Mouse (Mus musculus) urinary bladder, postnatal 14 days (tissue): ENCODE results near the gene Zfp872.
"Not testable (repeated sequence)": the region's sequence is repeated elsewhere in the genome, so short reads cannot be mapped to it uniquely, and the experiment has no call there.

Source experiments
- DNase-seq: peaks from one replicate; pipeline ENCODE4 v3.0.0; 2021; ENCODE audit warnings: low spot score

Gene Zfp872

DNA sequence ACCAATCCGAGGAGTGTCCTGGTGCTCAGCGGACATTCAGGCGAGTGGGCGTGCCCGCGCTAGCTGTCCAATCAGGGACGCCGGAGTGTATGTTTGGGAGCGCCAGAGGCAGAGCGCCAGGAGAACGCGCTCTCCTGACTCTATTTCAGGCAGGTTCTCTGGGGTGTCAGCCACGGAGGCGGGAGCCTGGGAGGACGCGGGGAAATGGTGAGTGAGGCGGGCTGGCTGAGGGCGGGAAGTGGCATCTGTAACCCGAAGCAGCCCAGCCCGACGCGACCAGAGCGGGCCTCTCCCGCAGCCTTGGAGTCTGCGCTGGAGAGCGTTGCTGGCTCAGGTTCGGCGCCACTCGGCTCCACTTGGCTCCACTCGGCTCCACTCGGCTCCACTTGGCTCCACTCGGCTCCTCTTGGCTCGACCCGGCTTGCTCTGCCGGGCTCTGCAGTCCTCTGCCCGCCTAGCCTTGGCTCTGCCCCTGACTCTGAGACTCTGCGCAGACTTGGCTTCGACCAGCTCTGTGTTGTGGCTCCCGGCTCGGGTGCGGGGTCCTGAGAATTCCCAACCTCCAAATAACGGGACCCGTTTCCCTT, at the start of gene Zfp872:
Zfp872 (plus strand) TSS at position 66 of the 587 bp plus-strand sequence.
- DNase-seq: peak; percentile 68

DNA sequence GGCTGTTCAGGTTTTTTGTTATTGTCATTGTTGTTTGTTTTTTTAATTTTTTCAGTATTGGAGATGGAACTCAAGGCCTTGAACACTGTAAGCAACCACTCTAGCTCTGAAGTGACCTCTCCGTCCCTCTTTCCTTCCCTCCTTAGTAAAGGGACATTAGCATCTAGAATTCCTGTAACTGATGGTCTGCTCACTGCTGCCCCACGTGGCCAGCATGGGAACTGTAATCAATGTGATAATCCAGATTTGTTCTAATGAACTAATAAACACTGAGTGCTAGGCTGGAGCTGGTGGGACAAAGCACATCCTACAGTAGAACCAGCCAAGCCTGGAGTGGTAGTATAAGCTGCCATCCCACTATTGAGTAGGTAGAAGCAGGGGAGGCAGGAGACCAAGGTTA, 49.4 kb upstream of the Zfp872 start:
- peak; percentile 22 for DNase-seq

DNA sequence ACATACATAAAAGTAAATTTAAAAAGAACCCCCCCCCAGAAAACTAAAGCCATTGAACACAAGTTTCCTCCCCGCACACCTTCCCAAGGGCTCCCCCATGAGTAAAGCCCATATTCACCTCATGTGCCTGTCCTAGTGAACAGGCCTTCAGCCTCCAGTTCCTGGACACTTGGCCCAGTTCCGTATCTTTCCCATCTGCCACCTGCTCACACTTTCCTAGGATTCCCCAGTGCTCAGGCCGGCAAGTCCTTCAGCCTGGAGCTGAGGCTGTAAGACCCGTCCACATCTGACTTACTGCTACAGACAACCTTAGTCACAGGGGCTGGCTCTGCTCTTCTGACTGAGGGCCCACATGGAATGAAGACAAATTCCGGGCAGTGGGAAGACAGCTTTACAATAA, 48.1 kb upstream of the Zfp872 start:
- no peak for DNase-seq

DNA sequence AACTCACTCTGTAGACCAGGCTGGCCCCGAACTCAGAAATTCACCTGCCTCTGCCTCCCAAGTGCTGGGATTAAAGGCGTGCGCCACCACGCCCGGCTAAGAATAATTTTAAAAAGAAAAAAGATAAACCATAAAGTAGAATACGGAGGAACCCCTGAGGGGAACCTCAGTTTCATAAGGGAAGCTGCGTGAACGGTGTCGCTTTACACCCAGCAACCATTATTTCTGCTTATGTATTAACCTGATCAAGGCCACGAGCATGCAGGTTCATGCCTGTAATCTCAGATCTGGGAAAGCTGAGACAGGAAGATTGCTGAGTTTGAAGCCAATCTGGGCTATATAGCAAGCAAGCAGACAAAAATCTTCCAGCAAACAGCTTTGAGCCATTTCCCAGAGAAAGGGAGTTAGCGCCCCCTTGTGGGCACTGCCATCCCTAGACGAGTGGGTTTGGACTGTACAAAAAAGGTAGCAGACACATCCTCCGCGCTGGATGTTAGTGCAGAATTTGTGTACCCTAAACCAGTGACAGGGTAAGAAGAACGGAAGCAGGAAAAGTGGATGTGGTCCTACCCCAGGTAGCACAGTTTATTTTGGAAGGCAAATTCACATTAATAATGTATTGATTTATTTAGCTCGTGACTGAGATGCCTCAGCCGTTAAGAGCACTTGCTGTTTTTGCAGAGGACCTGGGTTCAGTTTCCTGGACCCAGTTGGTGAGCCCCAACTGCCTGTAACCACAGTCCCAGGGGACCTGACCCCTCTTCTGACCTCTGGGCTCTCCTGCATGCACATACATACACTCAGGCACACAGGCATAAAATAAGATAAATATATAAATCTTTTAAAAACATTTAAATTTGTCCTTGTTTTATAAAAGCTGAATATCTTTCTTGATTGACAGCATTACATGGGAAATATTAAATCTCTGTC, 44.5 kb upstream of the Zfp872 start:
- peak; percentile 90 for DNase-seq

DNA sequence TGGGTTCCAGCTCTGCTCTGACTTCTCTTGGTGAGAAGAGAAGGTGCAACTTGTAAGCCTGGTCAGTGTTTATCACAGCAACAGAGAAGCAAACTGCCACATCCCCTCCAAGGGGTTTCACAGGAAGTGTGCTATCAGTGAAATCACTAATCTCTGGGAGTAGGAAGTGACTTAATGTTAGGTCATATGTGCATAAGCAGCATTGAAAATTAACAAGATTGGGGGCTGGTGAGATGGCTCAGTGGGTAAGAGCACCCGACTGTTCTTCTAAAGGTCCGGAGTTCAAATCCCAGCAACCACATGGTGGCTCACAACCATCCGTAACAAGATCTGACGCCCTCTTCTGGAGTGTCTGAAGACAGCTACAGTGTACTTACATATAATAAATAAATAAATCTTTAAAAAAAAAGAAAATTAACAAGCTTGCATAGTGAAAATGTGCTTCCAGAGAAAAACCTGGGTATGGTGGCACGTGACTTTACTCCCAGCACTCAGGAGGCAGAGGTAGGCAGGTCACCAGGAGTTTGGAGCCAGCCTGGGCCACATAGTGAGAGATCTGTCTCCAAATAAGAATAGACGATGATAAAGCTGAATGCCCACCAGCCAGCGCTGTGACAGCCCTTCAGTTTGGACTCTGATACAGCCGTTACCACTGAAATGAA, 43.5 kb upstream of the Zfp872 start:
- DNase-seq: no peak

DNA sequence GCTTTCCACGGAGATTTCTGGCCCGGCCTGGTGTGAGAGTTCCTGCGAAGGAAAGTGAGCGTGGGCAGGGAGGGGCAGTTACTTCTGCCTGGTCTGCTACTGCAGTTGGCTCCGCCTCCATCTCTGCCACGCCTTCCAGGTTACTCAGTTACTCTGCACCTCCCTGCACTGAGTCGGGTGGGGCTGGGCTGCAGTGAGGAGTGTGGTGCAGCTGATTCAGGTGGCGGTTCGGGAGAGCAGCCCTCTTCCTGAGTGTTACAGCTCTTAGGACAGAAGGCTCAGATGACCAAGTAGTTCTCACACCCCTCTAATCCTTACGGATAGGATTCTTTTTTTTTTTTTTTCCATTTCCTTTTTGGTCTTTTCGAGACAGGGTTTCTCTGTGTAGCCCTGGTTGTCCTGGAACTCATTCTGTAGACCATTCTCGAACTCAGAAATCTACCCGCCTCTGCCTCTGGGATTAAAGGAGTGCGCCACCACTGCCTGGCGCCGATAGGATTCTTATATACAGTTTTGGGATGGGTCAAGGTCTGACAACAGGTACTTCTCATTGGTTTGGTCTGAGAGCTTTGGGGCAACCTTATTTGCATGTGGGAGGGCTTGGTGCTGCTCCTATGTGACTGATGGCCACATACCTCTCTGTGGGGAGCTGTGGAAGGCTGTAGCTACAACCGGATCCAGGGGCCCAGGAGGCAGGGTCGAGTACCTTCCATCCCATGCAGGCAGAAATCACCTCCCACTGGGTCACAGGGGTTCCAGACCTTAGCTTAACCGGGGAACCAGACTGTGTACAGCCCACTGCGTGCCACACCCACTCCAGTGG, 38.3 kb upstream of the Zfp872 start:
- DNase-seq: no peak

DNA sequence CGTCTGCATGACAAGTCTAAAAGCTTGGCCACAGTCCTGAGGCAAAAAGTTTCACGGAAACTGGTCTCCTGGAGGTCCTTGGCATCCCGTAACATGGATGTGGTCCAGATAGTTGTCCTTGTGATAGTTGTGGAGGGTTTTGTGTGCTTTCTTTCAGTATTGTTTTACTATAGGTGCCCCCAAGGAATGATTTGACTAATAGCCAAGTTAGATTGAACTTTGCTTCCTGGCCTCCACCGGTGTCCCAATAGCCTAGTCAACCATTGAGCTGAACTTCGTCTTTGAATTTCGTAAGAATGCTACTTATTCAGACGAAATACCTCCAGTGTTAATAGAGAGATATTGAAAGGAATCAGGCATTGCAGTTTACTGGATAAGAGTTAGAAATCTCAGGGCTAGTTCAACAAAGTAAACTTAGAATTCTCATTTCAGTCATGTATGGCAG, 37.6 kb upstream of the Zfp872 start:
- DNase-seq: not testable (repeated sequence)

DNA sequence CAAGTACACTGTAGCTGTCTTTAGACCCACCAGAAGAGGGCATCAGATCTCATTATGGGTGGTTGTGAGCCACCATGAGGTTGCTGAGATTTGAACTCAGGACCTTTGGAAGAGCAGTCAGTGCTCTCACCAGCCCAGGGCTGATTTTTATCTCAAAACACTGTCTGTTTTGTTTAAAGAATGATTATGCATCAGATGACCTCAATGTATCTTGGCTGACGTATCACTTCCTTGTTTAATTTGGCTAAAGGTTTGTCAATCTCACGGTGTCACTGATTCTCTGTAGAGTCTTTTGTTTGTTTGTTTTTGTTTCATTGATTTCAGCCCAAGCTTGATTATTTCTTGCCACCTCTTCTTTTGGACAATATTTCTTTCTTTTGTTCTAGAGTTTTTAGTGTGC, 36.9 kb upstream of the Zfp872 start:
- no peak for DNase-seq

DNA sequence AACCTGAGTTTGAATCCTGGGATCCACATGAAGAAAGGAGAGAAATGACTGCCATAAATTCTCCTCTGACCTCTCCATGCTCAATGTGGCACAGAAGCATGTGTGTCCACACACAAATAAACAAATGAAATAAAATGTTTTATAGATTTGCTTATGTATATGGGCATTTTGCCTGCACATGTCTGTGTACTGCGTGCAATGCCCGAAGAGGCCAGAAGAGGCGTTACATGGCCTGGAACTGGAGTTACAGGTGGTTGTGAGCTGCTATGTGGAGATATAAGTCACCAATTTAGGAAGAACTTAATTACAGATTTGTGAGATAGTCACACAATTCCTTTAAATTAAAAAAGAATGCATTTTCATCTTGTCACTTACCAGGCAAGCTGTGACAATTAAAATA, 34.1 kb upstream of the Zfp872 start:
- no peak for DNase-seq

DNA sequence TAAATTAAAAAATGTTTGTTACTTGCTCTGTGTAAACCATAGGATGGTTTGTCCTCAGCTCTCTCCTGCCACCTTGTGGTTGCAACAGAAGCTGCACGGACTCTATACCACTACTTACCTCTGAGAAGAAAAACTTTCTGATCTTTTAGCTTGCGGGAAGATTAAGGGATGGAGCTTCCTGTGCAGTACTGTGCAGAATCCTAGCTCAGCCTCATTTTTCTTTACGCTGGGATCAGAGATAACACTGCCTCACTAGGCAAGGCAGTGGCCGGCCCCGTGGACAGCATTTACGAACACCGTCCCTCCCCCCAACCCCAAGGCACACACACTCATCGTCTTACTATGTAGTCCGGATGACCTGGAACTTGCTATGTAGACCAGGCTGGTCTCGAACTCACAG, 32.3 kb upstream of the Zfp872 start:
- peak; percentile 74 for DNase-seq

DNA sequence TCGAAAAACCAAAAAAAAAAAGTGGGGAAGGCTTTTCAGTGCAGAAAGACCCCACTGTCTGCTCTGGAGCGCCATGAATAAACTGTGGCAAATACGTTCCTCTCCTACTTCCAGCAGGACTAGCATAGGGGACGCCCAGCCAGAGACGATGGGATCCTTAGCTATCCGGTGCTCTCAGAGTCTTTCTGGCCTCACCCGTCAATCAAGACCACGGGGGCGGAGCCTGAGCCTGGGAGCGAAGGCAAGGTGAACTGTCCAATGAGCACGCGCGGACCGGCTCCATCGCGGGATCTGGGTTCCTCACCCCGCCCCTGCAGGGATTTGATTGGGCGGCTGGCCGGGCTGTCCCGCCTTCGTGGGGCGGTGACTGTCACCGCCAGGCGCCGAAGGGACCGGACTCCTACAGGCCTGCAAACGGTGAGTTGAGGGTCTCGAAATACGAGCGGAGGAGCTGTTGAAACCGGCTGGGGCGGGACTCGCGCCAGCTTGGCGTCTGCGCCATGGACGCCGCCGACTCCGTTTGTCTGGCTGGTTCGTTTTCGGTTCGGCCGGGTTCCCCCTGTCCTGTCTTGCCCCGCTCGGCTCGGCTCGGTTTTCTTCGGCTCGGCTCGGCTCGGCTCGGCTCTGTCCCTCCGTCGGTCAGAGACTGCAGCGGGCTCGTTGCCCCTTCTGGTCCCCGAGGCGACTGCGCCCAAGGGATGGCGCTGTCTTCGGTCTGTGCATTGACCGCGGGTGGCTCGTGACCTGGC, 31.2 kb upstream of the Zfp872 start, which contains the start of gene Pigyl:
Pigyl (plus strand) TSS at position 350 of the 749 bp plus-strand sequence.
- peak; percentile 100 for DNase-seq

DNA sequence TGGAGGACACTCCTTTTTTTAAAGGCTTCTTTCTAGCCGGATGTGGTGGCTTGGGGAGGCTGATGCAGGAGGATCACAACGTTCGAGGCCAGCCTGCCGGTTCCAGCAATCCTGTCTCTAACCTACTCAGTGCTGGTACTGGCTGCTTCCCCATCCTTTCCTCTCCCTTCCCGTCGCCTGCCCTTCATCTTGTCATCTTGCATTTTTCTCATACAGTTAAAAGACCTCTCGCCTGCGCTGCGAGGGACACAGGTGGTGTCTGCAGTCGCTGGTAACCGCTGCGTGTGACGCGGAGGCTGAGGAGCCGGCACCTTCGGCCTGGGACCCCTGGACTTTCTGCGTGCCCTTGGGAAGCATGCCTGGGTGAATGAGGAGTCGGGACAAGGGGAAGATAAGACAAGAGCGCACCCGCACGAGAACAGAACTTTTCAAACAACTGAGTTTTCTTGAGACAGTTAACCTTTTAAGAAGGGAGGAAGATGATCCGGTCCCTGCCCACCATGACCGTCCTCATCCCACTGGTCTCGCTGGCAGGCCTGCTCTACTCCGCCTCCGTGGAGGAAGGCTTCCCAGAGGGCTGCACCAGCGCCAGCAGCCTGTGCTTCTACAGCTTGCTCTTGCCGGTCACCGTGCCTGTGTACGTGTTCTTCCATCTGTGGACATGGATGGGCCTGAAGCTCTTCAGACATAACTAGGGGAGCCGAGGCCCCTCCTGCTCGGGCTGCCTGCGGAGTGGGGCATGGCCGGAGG, 30.2 kb upstream of the Zfp872 start:
- DNase-seq: no peak

DNA sequence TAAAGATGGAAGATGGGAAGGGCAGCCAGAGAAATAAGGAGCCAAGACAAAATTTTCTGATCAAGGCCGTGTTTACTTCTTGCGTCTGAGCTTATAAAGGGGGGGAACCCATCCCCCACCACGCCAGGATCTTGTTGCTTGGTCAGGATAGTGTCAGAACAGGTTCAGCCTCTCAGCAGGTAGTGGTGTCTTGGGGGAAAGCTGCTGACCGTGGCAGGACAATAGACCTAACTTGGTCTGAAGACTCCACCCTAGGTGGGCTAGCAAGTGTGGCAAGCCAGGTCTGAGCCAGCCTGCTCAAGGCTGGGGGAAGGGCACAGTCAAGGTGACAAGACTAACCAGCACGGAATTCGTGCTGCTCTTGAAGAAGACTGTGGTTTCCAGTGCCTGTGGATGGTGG, 26.6 kb upstream of the Zfp872 start:
- DNase-seq: no peak

DNA sequence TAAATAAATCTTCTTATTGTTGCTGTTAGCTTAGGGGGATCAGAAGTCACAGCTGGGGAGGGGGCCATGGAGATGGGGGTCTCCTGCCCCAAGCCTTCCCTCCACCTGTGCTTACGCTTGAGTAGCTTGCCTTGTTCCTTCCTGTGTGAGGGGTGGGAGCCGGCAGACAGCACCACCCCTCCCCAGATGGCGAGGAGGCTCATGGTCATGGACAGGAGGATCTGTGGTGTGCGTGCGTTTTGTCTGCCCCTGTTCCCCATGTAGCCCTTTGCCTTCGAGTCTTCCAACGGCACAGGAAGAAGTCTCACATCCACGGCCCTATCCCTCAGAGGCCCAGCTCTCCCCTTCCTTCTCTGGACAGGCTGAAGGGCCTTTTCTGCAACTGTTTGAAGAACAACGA, 25.6 kb upstream of the Zfp872 start:
- no peak for DNase-seq

DNA sequence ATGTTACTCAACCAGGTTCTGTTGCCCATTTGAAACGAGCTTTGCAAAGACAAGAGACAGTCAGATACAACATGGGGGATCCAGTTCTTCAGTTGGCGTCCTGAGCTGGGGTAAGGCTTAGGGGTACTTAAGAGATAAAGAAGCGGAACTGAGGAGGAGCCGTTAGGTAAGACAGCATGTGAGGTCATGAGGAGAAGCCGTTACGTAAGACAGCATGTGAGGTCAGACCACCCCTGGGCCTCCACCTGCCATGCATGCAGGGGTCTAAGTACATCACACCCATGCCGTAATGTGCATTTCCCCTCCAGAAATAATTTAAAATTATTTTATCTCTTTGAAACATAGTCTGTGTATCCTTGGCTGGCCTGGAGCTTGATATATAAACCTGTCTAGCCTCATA, 25.0 kb upstream of the Zfp872 start:
- DNase-seq: no peak

DNA sequence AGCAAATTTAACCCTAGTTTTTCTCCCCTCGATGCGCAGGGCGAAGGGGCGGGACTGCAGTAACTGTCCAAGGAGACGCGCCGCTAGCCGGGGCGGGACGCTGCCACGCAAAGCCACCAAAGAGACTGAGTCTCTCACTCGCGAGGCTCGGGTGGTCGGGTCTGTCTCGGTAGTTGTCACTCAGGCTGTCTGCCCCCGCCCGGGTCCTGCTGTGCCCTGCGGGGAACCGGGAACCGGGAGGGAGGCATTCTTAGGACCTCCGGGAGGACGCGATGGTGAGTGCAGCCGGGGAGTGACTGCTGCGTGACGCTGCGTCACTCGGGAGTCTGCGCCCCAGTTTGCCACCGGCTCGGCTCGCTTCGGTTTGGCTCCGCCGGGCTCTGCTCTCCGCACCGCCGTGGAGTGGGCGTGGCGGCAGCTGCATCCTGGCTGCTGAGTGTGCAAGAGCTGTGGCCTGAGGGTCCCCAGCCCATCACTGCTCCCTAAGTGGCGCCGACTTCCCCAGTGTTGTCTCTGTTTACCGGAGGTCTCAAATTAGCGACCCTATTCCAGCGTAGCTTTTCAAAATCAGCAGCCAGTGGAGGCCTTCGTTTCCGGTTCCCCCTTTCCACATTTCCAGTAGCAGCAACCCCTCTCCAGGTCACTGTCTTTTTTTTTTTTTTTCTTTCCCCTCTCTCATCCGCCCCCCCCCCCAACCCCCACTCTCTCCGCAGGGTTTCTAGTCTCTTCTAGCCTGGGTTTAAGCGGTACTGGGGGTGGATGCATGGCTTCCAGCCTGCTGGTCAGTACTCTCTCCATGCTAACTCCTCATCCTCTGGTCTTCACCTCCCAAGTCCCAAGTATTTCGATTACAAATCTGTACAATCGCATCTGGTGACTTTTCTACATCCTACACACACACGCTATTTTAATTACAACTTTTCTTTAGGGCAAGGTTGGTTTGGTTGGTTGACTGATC, 22.9 kb upstream of the Zfp872 start:
- DNase-seq: peak; percentile 32

DNA sequence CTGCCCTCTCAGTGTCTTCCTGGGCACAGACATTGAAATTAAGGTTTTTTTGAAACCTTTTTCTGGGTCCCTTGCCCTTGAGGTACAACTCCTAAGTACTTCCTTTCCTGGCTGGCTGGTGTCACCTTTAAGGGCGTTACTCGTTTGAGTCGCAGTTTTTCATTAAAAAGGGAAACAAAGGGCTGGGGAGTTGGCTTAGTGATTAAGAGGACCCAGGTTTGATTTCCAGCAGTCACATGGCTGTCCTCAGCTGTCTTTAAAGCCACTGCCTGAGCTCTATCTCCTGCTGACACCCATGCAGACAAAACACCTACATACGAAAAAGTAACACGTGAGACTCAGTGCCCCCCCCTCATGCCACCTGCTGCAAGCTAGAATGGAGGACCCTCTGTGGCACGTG, 21.9 kb upstream of the Zfp872 start:
- DNase-seq: no peak

DNA sequence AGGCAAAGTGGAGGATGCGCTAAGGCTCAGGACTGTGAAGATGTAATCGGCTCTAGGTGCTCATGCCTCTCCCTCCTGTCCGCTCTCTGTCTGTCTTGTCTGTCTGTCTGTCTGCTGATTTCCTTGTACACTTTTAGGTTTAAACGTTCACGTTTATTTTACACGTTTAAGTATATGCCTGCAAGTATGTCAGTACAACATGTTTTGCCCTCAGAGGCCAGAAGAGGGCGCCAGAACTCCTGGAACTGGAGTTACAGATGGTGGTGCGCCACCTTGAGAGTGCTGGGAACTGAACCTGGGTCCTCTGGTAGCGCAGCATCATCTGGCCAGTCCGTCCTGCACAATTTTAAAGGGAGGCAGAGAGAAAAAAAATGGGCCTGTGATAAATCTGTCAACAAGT, 21.2 kb upstream of the Zfp872 start:
- no peak for DNase-seq

DNA sequence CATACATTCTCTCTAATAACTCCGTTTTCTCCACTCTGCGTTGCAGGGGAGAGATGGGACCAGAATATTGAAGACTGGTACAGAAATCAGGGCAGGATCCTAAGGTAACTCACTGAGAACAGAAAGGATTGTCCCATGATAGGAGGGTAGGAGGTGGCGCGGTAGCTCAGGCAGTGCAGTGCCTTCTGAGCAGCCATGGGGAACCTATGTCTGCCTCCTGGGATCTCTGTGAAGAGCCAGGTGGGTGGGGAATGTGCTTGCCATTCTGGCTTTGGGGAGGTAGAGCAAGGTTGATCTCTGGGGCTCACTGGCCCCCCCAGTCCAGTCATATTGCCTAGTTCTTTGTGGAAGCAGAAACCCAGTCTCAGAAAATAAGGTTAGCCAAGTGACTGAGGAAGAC, 20.1 kb upstream of the Zfp872 start:
- no peak for DNase-seq
